Mouse (Mus musculus) duodenum, adult 2 months (tissue): Measurements from ENCODE around the gene Rxfp1. TPM values are rescaled to one million over a fixed set of nuclear protein-coding genes. Genes with fewer than 3 reads are reported as not detected.

Experiments used
- polyA plus RNA-seq: library from polyadenylated mRNA; depleted of rRNA; stranded (reverse); fragments of >200 nt; gene quantifications from 2 replicates; pipeline ENCODE4 v1.2.3, GENCODE M21; 2012; ENCODE audit warnings: low replicate concordance; rRNA removed

Rxfp1 gene
- not detected in 2 replicates for polyA plus RNA-seq

DNA sequence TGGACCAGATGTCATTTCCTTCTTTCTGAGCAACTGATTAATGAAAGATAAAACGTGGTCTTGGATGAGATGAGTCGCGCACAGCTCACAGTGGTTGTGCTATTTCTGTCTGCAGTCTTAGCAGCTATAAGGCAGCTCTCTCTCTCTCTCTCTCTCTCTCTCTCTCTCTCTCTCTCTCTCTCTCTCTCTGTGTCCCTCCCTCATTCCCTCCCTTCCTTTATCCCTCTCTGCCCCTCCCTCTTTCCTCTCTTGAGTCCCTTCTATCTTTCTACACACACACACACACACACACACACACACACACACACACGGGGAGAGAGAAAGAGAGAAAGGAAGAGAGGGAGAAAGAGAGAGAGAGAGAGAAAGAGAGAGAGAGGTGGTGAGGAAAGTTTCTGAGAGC, at the start of gene Rxfp1:
TSS of gene Rxfp1 (minus strand) at position 101 of the 400 bp plus-strand sequence.

DNA sequence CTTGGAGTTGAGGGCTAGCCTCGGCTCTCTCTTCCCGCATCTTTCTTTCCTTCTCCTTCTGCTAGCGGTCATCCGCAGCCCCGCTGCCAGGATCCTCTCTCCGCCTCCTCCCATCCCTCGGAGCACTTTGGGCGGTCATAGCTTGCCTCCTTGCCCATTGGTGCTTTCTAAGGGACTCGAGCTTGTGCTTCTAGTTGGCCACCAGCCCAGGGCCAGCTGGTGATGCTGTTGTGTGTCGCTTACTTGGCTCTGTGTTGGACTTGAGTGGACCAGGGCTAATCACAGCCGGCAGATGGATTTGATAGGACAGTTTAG, 108.3 kb downstream of the Rxfp1 start, which contains the start of gene Etfdh:
TSS of gene Etfdh (minus strand) at position 85 of the 315 bp plus-strand sequence.

GRCm38 (mm10) chr3:79628561-79629415, 108.9 kb downstream of the Rxfp1 start, which contains the start of gene 4930579G24Rik:
4930579G24Rik (plus strand) TSS chr3:79629079.

Other genes with a start within 250 kb of the Rxfp1 start
- gene Fnip2, start 170.1 kb downstream of the Rxfp1 start, polyA plus RNA-seq = 0.41 and 1.4 TPM in 2 replicates
- gene Ppid, start 146.5 kb downstream of the Rxfp1 start, polyA plus RNA-seq = 1.2 and 1.4 TPM in 2 replicates
- gene 4930579G24Rik, start 108.8 kb downstream of the Rxfp1 start, polyA plus RNA-seq = 0.26 and 0.47 TPM in 2 replicates
- 136 and 378 TPM in 2 replicates for gene Etfdh, start 108.4 kb downstream of the Rxfp1 start, polyA plus RNA-seq
- gene Tmem144, start 114.9 kb upstream of the Rxfp1 start, polyA plus RNA-seq = 1.6 and 2.0 TPM in 2 replicates
- 0.90 and 1.6 TPM in 2 replicates for gene Fam198b, start 146.7 kb upstream of the Rxfp1 start, polyA plus RNA-seq